Mouse (Mus musculus): ENCODE data around the gene Ccdc148.

Gene Ccdc148

GRCm38 (mm10) chr2:59178191-59178590 lies 17.7 kb upstream of the Ccdc148 start:
- DNase-seq: no peak

- peak; percentile 47 for DNase-seq
Measured at GRCm38 (mm10) chr2:59175926-59176325, 15.4 kb upstream of the Ccdc148 start.

- no peak for DNase-seq
Measured at GRCm38 (mm10) chr2:59171533-59171932, 11.1 kb upstream of the Ccdc148 start.

- DNase-seq: no peak
Measured at GRCm38 (mm10) chr2:59170593-59170992, 10.1 kb upstream of the Ccdc148 start.

- DNase-seq: no peak
Measured at GRCm38 (mm10) chr2:59170208-59170589, 9.7 kb upstream of the Ccdc148 start.

- peak; percentile 50 for DNase-seq
Measured at GRCm38 (mm10) chr2:59169572-59170207, 9.2 kb upstream of the Ccdc148 start.

- DNase-seq: peak; percentile 22
Measured at GRCm38 (mm10) chr2:59167830-59168229, 7.3 kb upstream of the Ccdc148 start.

- DNase-seq: peak; percentile 24
Measured at GRCm38 (mm10) chr2:59166976-59167375, 6.5 kb upstream of the Ccdc148 start.

GRCm38 (mm10) chr2:59162285-59162600 lies 1.8 kb upstream of the Ccdc148 start:
- DNase-seq: no peak

GRCm38 (mm10) chr2:59161441-59162284 lies 1.2 kb upstream of the Ccdc148 start:
- peak; percentile 85 for DNase-seq

- peak; percentile 65 for DNase-seq
Measured at GRCm38 (mm10) chr2:59161021-59161440, 548 bp upstream of the Ccdc148 start.

- DNase-seq: peak; percentile 54
Measured at GRCm38 (mm10) chr2:59159961-59160604, 400 bp downstream of the Ccdc148 start.

GRCm38 (mm10) chr2:59158117-59158516 lies 2.4 kb downstream of the Ccdc148 start:
- peak; percentile 43 for DNase-seq

- DNase-seq: no peak
Measured at GRCm38 (mm10) chr2:59155428-59155827, 5.1 kb downstream of the Ccdc148 start.

- DNase-seq: no peak
Measured at GRCm38 (mm10) chr2:59131044-59131443, 29.4 kb downstream of the Ccdc148 start.

- no peak for DNase-seq
Measured at GRCm38 (mm10) chr2:59129821-59130220, 30.7 kb downstream of the Ccdc148 start.

GRCm38 (mm10) chr2:59129023-59129422 lies 31.5 kb downstream of the Ccdc148 start:
- DNase-seq: no peak

- DNase-seq: no peak
Measured at GRCm38 (mm10) chr2:59055615-59056145, 104.8 kb downstream of the Ccdc148 start.

GRCm38 (mm10) chr2:59054339-59054738 lies 106.1 kb downstream of the Ccdc148 start:
- DNase-seq: no peak

GRCm38 (mm10) chr2:59053461-59054039 lies 106.9 kb downstream of the Ccdc148 start:
- DNase-seq: no peak

- no peak for DNase-seq
Measured at GRCm38 (mm10) chr2:59050245-59050824, 110.1 kb downstream of the Ccdc148 start.

- no peak for DNase-seq
Measured at GRCm38 (mm10) chr2:59049686-59050085, 110.8 kb downstream of the Ccdc148 start.

All from kidney, postnatal 10 days (tissue).